Mouse (Mus musculus) ES-E14 (cell line): ENCODE measurements around the gene Cpne5. TPM values are rescaled to one million over a fixed set of nuclear protein-coding genes. Genes with fewer than 3 reads are reported as not detected.
A peak's percentile ranks its signal among the peaks of the same experiment; 100 is the strongest.
"Not testable (repeated sequence)": the region's sequence is repeated elsewhere in the genome, so short reads cannot be mapped to it uniquely, and the experiment has no call there.

Experiments used
- DNase-seq: peaks from one replicate; pipeline ENCODE4 v3.0.0-alpha.2; 2013; ENCODE audit warnings: low read depth, low spot score
- H3K27ac ChIP-seq: 2 replicates; pipeline ENCODE4 v1.5.1; 2012; ENCODE audit warnings: low read depth, mild to moderate bottlenecking, low read length, moderate library complexity, mixed read lengths; ENCODE audit not compliant: poor library complexity, insufficient read depth, severe bottlenecking
- H3K36me3 ChIP-seq: 2 replicates; pipeline ENCODE4 v1.6.1; 2012; ENCODE audit warnings: mild to moderate bottlenecking, low read length, moderate library complexity, mixed read lengths; ENCODE audit not compliant: control insufficient read depth, poor library complexity, insufficient read depth, severe bottlenecking
- H3K4me1 ChIP-seq, 2 experiments: fragments of 150-350 bp in 1 of 2; sonication (generic) in 1 of 2; 2 replicates each; pipeline ENCODE4 v1.6.1; 2012; ENCODE audit warnings: low read length in 2 of 2, mild to moderate bottlenecking in 1 of 2, mixed read lengths in 1 of 2; ENCODE audit not compliant: control insufficient read depth in 2 of 2, insufficient read depth in 2 of 2, poor library complexity in 1 of 2
- H3K4me3 ChIP-seq, 2 experiments: fragments of 150-350 bp in 1 of 2; sonication (generic) in 1 of 2; 2 replicates each; pipeline ENCODE4 v1.5.1; 2012; ENCODE audit warnings: low read length in 2 of 2, low read depth in 1 of 2, mild to moderate bottlenecking in 1 of 2, mixed read lengths in 1 of 2; ENCODE audit not compliant: insufficient read depth in 1 of 2, poor library complexity in 1 of 2, severe bottlenecking in 1 of 2
- H3K9ac ChIP-seq: 2 replicates; pipeline ENCODE4 v1.6.1; 2012; ENCODE audit warnings: low read depth, mild to moderate bottlenecking, low read length, mixed read lengths; ENCODE audit not compliant: poor library complexity, insufficient read depth, severe bottlenecking
- H3K9me3 ChIP-seq: fragments of 150-350 bp; sonication (generic); 2 replicates; pipeline ENCODE4 v1.6.1; 2012; ENCODE audit warnings: low read depth, mild to moderate bottlenecking, low read length; ENCODE audit not compliant: control insufficient read depth, insufficient read depth
- CHD2 ChIP-seq: IDR thresholded peaks from 2 replicates; pipeline ENCODE4 v1.6.1; 2014; ENCODE audit warnings: mild to moderate bottlenecking, low read depth, low read length, inconsistent platforms
- HCFC1 ChIP-seq: IDR thresholded peaks from 2 replicates; pipeline ENCODE4 v1.6.1; 2012; ENCODE audit warnings: low read length, inconsistent platforms, borderline replicate concordance; ENCODE audit not compliant: insufficient read depth
- MAFK ChIP-seq: IDR thresholded peaks from 2 replicates; pipeline ENCODE4 v1.6.1; 2014; ENCODE audit warnings: mild to moderate bottlenecking, low read depth, low read length, inconsistent platforms; ENCODE audit not compliant: insufficient read depth
- ZC3H11A ChIP-seq: IDR thresholded peaks from 2 replicates; pipeline ENCODE4 v1.6.1; 2012; ENCODE audit warnings: low read depth, mild to moderate bottlenecking, inconsistent platforms, low read length, borderline replicate concordance
- ZNF384 ChIP-seq: IDR thresholded peaks from 2 replicates; pipeline ENCODE4 v1.6.1; 2012; ENCODE audit warnings: low read depth, low read length, inconsistent platforms
- in situ Hi-C, 2 experiments: fragments of 600-800 bp; cut with MboI; formaldehyde crosslinking; loops; one replicate each; pipeline ENCODE4 v1.15.1; 2025; ENCODE audit warnings: low sequenced_read_pairs in 2 of 2, inconsistent platforms in 1 of 2; ENCODE audit not compliant: unreplicated experiment in 2 of 2
- total RNA-seq: library from RNA; depleted of rRNA; stranded (reverse); fragments of 300-350 nt; gene quantifications from 2 replicates; pipeline ENCODE4 v1.2.3, GENCODE M21; 2012

Gene Cpne5
- total RNA-seq, 1 experiment: 5.1 TPM

DNA sequence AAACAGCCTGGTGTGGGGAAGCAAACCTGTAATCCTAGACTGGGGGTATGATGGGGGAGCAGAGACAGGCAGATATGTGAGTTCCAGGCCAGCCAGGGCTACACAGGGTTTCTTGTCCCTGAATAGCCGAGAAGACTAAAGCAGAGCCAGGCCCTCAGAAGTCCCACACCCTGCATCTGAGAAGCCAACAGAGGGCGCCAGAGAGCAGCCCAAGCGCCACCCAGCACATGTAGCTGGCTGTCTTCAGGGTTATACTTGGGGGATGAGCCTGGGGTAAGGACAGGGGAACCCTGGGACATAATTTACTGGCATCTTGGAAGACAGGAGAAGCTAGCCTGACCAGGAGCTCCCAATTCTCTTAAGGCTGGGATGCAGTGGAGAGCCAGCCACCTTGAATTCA is 21.5 kb upstream of the Cpne5 start:
- in situ Hi-C loops: no loop called here
- H3K4me1 ChIP-seq: peaks cover 7 to 13% of the 10 kb centered on the region in 2 experiments
- peaks cover 48% of the 10 kb centered on the region for H3K36me3 ChIP-seq
- DNase-seq: peak; percentile 79
- no peak overlapping the region; the same call in 1 of the 2 replicates for H3K9ac ChIP-seq
- H3K9me3 ChIP-seq: no peaks in the 10 kb centered on the region
- H3K4me3 ChIP-seq: no peak overlapping the region
- TF ChIP-seq HCFC1 (no peak), ZNF384 (no peak), CHD2 (no peak), ZC3H11A (no peak), MAFK (no peak)
- H3K27ac ChIP-seq: no peak overlapping the region

DNA sequence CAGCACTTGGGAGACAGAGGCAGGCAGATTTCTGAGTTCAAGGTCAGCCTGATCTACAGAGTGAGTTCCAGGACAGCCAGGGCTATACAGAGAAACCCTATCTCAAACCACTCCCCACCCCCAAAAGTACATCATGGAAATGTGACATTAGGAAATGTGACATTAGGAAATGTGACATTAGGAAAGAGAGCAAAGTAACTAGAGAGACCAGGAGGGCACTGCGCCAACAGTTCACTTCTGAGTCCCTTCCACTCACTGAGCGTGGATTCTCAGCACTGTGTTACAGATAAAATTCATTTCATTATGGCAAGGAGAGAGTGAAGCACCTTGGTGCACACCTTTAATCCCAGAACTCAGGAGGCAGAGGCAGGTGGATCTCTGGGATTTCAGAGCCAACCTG is 21.0 kb upstream of the Cpne5 start:
- Histone ChIP-seq H3K9me3 (no peaks in the 10 kb centered on the region), H3K9ac (no peak overlapping the region), H3K4me3 (no peak overlapping the region), H3K36me3 (peaks cover 52% of the 10 kb centered on the region), H3K4me1 (peaks cover 7 to 13% of the 10 kb centered on the region in 2 experiments), H3K27ac (no peak overlapping the region)
- DNase-seq: no peak
- in situ Hi-C loops: no loop called here
- no peak for TF ChIP-seq MAFK
- TF ChIP-seq ZC3H11A: no peak
- no peak for TF ChIP-seq CHD2
- no peak for TF ChIP-seq HCFC1
- no peak for TF ChIP-seq ZNF384

DNA sequence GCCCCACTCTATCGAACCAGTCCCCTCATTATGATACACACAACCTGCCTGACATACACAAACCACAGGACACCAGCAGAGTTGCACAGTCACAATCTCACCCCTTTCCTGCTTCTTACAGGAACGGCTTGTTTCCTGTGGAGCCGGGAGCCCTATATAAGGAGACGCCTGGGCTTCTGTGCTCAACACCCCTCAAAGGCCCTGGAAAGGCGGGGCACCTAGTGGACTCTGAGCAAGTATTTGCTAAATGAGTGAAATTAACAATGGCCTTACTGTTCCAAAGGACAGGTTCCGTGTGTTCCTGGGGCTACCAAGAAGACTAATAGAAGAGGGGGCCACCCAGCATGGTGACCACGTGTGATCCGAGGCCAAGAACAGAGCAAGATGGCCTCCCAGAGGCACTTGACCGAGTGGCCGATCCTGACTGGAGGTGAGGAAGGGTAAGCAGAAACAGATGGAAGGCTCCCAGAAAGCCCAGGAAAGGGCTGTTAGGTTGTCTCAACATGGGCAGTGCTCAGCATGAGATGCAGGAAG is 20.1 kb upstream of the Cpne5 start:
- Histone ChIP-seq H3K4me1 (peaks cover 7 to 15% of the 10 kb centered on the region in 2 experiments), H3K27ac (no peak overlapping the region), H3K4me3 (no peak overlapping the region; a peak in 1 of 4 replicates), H3K9me3 (no peaks in the 10 kb centered on the region), H3K36me3 (peaks cover 56% of the 10 kb centered on the region), H3K9ac (peak overlapping the region; percentile 50; the same call in 1 of the 2 replicates)
- in situ Hi-C loops: no loop called here
- TF ChIP-seq CHD2 (no peak), MAFK (no peak), ZC3H11A (no peak), ZNF384 (no peak), HCFC1 (no peak)
- DNase-seq: no peak

DNA sequence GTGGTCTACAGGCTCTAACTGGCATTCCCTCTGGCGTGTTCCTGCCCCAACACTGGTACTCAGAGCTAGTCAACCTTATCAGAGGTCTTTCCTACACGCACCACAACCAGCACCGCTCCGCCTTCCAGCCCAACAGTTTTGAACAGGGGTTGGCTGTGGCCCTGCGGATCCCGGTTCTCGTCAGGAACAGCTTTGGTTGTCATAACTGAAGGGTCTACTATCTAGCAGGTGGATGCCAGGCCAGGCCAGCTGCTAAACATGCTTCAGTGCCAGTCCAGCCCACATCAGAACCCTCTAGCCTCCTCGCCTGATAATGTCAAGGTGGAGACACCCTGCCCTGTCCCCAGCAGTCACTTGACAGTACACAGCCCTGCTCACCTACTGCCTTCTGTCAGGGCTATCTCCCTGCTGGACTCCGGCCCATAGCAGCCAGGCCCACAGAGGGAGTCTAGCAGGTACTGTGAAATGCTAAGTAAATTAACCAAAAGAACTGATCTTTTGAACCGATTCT is 19.1 kb upstream of the Cpne5 start:
- Histone ChIP-seq H3K36me3 (peaks cover 66% of the 10 kb centered on the region), H3K9ac (no peak overlapping the region), H3K4me3 (no peak overlapping the region), H3K9me3 (no peaks in the 10 kb centered on the region), H3K4me1 (peaks cover 2 to 15% of the 10 kb centered on the region in 2 experiments; a peak in 3 of 4 replicates), H3K27ac (no peak overlapping the region; the same call in 1 of the 2 replicates)
- no peak for DNase-seq
- in situ Hi-C loops: no loop called here
- TF ChIP-seq ZC3H11A (no peak), MAFK (no peak), HCFC1 (no peak)

DNA sequence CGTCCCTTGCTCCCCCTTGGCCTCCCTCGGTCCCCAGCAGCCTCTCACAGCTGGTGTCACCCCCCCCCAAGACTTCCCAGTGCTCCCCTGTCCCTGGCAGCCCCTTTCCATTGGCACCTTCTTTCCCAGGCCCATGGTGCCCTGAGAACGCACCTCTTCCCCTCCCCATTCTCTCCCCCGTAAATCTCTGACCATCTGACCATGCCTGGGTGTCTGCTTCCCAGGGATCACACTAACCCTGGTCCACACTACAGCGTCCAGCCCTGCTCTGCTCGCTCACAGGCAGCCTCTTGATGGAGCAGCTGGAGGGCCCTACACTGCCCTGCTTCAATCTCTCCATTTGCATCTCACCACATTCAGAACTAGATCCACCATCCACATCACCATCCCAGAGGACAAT is 18.5 kb upstream of the Cpne5 start:
- H3K36me3 ChIP-seq: peaks cover 67% of the 10 kb centered on the region
- in situ Hi-C loops: no loop called here
- H3K9me3 ChIP-seq: no peaks in the 10 kb centered on the region
- no peak overlapping the region for H3K9ac ChIP-seq
- DNase-seq: no peak
- H3K4me1 ChIP-seq: peaks cover 2 to 15% of the 10 kb centered on the region in 2 experiments; a peak in 3 of 4 replicates
- H3K27ac ChIP-seq: no peak overlapping the region
- TF ChIP-seq CHD2: no peak
- no peak for TF ChIP-seq MAFK
- TF ChIP-seq ZC3H11A: no peak
- no peak for TF ChIP-seq ZNF384
- no peak for TF ChIP-seq HCFC1
- H3K4me3 ChIP-seq: no peak overlapping the region

DNA sequence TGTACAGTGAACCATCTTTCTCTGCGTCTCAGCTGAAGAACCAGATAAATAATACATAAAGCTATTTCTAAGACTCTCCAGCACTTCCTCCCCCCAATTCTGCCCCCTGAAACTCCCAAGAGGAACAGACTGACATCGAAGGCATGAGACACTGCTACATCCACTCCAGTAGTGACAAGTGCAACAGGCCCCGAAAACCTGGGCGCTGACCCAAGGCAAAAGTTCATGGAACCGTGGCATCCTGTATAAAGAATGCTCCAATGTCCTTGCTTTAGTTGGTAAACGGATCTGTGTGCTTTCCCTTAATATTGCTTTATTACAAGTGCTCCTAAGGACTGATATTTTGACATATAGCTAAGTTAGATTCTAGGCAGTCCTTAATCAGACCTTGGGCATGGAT is 16.8 kb upstream of the Cpne5 start:
- in situ Hi-C loops, H3K9me3 ChIP-seq, H3K9ac ChIP-seq, H3K27ac ChIP-seq, DNase-seq, H3K4me3 ChIP-seq: not testable (repeated sequence)
- peaks cover 66% of the 10 kb centered on the region for H3K36me3 ChIP-seq
- peaks cover 2 to 14% of the 10 kb centered on the region in 2 experiments; a peak in 3 of 4 replicates for H3K4me1 ChIP-seq
